Mouse (Mus musculus) Patski (cell line): ENCODE measurements around the gene Zcchc14. TPM values are rescaled to one million over a fixed set of nuclear protein-coding genes. Genes with fewer than 3 reads are reported as not detected.

Experiments used
- ATAC-seq: fragments of 100-300 bp; one replicate; pipeline ENCODE4 v1.8.0; 2021
- CTCF ChIA-PET: fragments of 350-600 bp; sonication (Branson Sonifier 250); formaldehyde crosslinking; loops from one replicate; lab custom pipeline; 2022; ENCODE audit warnings: inconsistent platforms; lab: Charles Lee
- POLR2A ChIA-PET: fragments of 350-600 bp; sonication (Branson Sonifier 250); formaldehyde crosslinking; loops from one replicate; lab custom pipeline; 2022; ENCODE audit warnings: antibody characterized with exemption, inconsistent platforms; lab: Charles Lee
- DNase-seq: peaks from one replicate; pipeline ENCODE4 v3.0.0-alpha.2; 2011; ENCODE audit warnings: low read depth, low spot score
- H3K27me3 ChIP-seq: fragments of 371-371 bp; one replicate; pipeline ENCODE4 v1.5.1; 2021
- CTCF ChIP-seq: fragments of 100-300 bp; IDR thresholded peaks from one replicate; pipeline ENCODE4 v1.5.1; 2021
- in situ Hi-C: fragments of 300-500 bp; cut with MboI; formaldehyde crosslinking; loops from 3 replicates; pipeline ENCODE4 v1.11.1; 2018; ENCODE audit warnings: low pct_unique_long_range_greater_than_20kb, mixed read lengths
- polyA plus RNA-seq: library from polyadenylated mRNA; unstranded; gene quantifications from one replicate; pipeline ENCODE4 v1.2.3, GENCODE M21; 2021

Zcchc14 gene
- polyA plus RNA-seq, 1 experiment from 2014 or later = 36.4 TPM

DNA sequence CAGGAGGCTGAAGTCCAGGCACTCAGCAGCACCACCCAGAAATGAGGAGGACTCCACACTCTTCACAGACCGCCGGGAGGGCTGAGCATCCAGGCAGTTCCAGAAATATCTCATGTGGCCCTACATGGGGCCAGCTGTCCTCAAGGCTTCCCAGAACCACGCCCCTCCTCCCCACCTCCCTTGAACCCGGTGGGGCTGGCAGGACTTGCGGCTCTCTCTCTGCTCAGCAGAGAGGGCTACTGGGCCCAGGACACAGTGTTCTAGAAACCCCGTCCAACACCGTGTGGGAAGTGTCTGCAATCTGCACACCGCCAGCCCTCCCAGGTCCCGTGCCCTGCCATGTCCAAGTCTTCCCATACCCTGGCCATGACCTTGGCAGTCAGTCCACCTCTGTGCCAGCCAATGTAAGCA lies 89.8 kb downstream of the Zcchc14 start:
- DNase-seq = no peak
- ChIA-PET CTCF (no interaction called here), POLR2A (no interaction called here)
- TF ChIP-seq CTCF = no peak
- H3K27me3 ChIP-seq = no peaks in the 10 kb centered on the region
- no peak for ATAC-seq
- in situ Hi-C loops = no loop called here

DNA sequence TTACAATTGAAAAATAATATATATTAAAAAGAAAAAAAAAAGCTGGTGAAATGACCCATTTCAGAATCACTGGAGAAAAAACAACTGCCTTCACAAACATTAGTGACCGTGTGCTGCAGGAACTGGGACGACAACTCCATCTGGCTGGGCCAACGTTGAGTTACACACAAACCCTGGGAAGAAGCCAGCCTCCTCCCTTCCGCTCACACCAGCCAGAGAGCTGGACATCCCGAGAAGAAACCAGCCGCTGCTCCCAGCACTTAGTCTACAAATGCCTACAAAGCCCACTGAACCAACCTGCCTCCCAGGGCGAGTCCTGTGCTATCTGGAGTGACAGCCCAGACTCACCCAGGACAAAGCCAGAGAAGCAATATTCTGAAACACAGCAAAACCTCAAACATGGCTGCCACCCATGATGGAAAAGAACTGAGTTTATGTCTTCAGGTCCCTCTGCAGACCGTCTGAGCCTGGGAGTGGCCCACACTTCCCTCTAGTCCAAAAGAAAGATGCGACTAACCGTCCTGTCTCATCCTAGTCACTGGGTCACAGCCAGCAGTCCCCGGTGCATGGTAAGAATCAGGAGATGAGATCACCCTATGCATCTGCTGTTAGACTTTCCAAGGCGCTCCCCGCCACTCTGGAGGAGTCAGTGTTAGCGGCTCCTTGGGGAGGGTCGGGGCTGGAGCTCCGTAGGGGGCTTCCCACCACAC lies 90.9 kb downstream of the Zcchc14 start:
- ChIA-PET CTCF (no interaction called here), POLR2A (no interaction called here)
- ATAC-seq (no peak), DNase-seq (no peak)
- no peak for TF ChIP-seq CTCF
- in situ Hi-C loops = no loop called here
- H3K27me3 ChIP-seq = no peaks in the 10 kb centered on the region

DNA sequence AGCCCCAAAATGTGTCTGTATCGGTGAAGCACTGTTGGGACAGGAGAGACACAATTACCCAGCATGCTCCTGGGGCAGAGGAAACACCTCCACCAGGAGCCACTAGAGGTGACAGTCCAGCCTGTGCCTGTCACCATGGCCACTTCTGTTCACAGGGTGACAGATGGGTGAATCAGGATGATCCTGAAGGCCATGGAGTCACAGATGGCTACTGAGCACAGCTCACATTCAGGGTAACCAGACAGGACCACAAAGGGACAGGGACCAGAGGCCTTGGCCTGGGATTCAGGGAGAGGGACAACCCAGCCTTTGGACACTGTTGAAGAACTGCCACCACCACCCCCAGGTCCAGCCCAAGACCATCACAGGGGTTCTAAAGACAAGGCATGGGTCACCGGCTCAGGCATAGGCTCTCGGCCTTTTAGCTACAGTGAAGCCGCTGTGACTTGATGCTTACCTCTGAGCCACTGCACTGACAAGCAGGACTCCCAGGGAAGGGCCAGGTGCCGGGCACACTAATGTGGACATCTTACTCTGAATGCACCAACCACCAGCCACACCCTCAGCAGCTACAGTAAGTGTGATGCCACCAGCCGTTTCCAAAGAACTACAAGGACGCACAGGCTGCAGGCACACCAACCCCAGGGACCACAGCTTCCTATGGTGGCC lies 92.1 kb downstream of the Zcchc14 start:
- in situ Hi-C loops = no loop called here
- ATAC-seq (no peak), DNase-seq (no peak)
- ChIA-PET POLR2A (no interaction called here), CTCF (interaction anchor here (1.2 kb wide), 2 partner anchors 11 to 13 kb away, joined by 3 to 5 read pairs; no protein-coding TSS in a partner anchor)
- no peaks in the 10 kb centered on the region for H3K27me3 ChIP-seq
- no peak for TF ChIP-seq CTCF

DNA sequence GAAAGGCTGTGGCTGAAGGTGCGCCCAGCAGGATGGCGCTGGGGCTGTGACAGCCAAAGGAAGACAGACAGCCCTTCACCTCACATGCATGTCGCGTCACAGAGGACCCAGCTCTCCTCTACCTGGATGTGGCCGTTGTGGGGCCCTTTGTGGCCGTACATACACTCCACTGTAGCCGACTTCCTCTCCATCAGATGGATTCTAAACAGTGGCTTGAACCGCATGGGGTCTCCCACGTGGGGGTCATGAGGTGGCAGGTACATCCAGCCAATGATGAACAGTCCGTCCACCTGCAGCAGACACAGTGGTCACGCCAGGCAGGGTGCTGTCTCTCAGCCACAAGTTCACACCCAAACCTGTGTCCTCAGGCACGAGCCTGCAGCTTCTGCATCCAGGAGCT lies 92.9 kb downstream of the Zcchc14 start:
- CTCF ChIA-PET = interaction anchor here (1.2 kb wide), 2 partner anchors 11 to 12 kb away, joined by 3 to 5 read pairs; no protein-coding TSS in a partner anchor
- TF ChIP-seq CTCF = no peak
- POLR2A ChIA-PET = no interaction called here
- ATAC-seq (no peak), DNase-seq (no peak)
- in situ Hi-C loops = no loop called here
- H3K27me3 ChIP-seq = no peaks in the 10 kb centered on the region

DNA sequence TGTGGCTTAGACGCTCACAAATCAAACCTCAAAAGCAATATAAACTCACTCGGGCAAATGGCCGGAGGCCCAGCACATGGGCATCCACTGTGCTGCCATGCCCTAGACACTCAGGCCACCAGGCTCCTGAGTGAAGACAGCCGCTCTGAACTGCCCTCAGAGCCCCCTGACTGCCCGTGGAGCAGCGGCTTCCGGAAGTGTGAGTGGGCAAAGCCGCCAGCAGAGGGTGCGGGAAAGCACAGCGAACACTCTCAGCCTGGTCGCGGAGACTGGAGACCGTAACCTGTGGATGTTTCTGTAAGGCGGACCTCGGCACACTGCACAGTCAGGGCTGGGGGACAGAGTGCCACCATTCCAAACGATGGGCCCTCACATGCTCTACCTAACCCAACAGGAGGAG lies 94.2 kb downstream of the Zcchc14 start:
- DNase-seq (no peak), ATAC-seq (no peak)
- ChIA-PET CTCF (no interaction called here), POLR2A (no interaction called here)
- TF ChIP-seq CTCF = no peak
- in situ Hi-C loops = no loop called here
- H3K27me3 ChIP-seq = no peaks in the 10 kb centered on the region

DNA sequence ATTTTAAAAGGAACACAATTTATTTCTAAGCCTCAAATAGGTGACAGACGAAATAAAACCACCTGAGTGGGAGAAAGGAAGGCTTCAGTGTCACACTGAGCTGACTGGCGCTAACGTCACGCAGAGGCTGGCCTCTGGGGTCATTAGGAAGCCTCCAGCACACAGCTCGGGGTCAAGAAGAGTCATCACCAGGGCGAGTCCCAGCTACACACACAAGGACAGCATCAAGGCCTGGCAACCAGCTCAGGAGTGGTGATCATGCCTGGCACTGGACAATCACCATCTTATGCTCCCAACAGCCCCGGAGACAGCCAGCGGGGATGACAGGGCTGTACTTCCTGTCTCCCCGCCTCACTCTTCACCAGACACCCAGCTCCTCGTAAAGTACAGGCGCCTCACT lies 95.0 kb downstream of the Zcchc14 start:
- DNase-seq = no peak
- CTCF ChIA-PET = no interaction called here
- POLR2A ChIA-PET = no interaction called here
- no peaks in the 10 kb centered on the region for H3K27me3 ChIP-seq
- no peak for ATAC-seq
- in situ Hi-C loops = no loop called here
- TF ChIP-seq CTCF = no peak

DNA sequence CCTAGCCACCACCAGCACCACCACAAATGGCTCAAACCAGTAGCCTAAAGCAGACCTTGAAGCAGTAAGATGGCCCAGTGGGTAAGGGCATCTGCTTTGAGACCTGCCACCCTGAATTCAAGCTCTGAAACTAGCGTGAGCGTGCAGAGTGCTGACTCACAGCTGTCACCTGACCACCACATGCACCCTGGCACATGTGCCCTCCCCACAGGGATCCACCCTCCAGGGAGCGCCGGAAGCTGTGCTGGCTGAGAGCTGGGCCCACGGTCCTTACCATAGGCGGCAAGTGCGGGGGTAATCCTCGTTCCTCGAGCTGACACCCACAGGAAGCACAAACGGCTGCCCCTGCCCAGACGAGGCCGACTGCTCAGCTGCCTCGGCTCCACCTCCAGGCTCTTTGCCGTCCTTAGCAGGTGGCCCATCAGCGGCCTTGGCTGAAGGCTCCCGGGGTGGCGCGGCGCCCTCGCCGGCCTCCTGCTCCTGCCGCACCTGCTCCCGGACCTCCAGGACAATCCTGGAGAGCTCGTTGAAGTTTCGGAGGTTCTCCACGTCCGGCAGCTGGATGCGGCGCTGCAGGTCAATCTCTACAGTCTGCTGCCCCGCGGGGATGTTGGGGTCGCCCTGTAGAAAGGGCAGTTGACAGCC lies 98.7 kb downstream of the Zcchc14 start:
- no peaks in the 10 kb centered on the region for H3K27me3 ChIP-seq
- ATAC-seq = no peak
- ChIA-PET CTCF (interaction anchor here (1.0 kb wide), 2 partner anchors 10 to 26 kb away, joined by 3 to 4 read pairs; partner anchors contain the start of gene 1700018B08Rik), POLR2A (interaction anchor here (0.6 kb wide), 1 partner anchor 49 kb away, joined by 4 read pairs; no protein-coding TSS in a partner anchor)
- TF ChIP-seq CTCF = no peak
- in situ Hi-C loops = no loop called here
- DNase-seq = no peak

DNA sequence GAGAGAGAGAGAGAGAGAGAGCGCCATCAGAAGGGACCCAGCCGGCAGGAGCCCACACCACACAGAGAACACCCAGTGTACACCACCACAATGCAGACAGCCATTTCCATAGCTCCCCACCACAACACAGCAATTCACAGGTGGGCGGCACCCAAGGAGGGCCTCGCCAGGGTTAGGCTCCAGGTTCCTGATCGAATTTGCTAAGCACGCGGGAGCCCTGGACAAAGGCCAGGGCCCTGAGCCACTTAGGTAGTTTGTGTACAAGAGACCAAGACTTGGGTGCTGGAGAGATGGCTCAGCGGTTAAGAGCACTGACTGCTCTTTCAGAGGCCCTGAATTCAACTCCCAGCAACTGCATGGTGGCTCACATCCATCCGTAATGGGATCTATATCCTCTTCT lies 100.2 kb downstream of the Zcchc14 start:
- no peaks in the 10 kb centered on the region for H3K27me3 ChIP-seq
- no peak for TF ChIP-seq CTCF
- DNase-seq (no peak), ATAC-seq (no peak)
- CTCF ChIA-PET = no interaction called here
- in situ Hi-C loops = no loop called here
- POLR2A ChIA-PET = no interaction called here

DNA sequence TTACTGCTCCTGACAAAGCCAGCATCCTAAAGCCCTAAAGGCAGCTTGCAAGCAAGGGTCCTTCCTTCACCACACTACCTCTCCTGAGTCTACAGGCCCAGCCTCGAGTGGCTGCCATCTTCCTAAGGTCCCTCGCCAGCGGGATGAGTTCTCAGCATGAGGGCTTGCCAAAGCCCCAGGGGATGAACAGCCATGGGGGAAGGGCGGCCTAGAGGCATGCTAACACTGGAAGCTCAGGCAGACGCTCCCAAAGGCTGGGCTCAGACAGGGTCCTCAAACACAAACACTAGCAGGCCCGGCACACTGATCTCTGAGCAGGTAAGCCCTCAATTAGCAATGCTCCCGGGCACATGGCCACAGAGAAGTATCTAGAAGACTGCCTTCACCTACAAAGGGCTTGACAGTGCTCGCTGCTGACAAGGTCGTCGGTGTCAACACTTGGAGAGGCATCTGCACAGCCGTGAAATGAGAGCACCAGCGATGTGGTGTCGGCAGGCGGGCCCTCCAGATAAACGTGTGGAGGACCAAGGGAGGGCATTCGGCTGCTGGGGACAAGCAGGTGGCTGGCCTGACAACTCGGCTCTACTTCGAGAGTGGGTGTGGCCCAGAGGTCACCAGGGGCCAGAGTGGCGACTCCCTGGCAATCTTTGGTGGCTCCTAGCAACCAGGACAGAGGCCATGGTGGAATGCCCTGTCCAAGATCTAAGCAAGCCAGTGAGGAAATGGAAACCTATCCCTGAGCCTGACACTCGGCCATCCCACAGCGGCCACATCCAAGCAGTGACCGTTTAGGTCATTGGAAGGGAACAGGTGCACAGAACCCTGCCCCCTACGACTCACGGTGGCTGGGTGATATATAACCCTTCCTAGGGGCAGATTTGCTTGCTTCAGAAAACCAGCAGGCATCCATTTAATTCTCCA lies 101.4 kb downstream of the Zcchc14 start:
- DNase-seq (no peak), ATAC-seq (no peak)
- POLR2A ChIA-PET = interaction anchor here (1.5 kb wide), 1 partner anchor 39 kb away, joined by 6 read pairs; the partner anchor contains the start of gene Map1lc3b
- CTCF ChIA-PET = interaction anchor here (4.1 kb wide), 1 partner anchor 28 kb away, joined by 27 read pairs; the partner anchor contains the start of gene Fbxo31
- in situ Hi-C loops = no loop called here
- TF ChIP-seq CTCF = no peak
- H3K27me3 ChIP-seq = no peaks in the 10 kb centered on the region

DNA sequence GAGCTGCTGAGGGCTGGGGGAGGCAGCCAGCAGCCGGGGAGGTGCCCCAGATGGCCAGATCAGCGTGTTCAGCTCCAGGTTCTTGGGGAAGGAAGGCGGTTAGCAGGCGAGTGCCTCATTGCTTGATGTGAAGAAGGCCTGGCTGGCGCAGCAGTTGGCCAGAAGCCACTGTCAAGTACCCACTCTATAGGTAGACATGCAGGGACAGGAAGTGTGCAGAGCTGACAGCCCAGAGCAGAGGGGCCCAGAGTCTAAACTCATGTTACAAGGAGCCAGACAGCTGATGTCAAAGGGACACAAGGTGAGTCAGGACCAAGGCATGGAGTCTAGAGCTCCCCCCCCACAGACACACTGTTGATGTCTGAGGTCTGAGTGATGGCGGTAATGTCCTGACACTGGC lies 102.6 kb downstream of the Zcchc14 start:
- in situ Hi-C loops = no loop called here
- no peak for DNase-seq
- no peak for ATAC-seq
- H3K27me3 ChIP-seq = peaks cover under 1% of the 10 kb centered on the region
- POLR2A ChIA-PET = interaction anchor here (1.5 kb wide), 1 partner anchor 40 kb away, joined by 6 read pairs; the partner anchor contains the start of gene Map1lc3b
- CTCF ChIA-PET = interaction anchor here (4.1 kb wide), 1 partner anchor 29 kb away, joined by 27 read pairs; the partner anchor contains the start of gene Fbxo31
- TF ChIP-seq CTCF = no peak

Other genes with a start within 250 kb of the Zcchc14 start
- gene 1700018B08Rik, start 108.6 kb downstream of the Zcchc14 start, polyA plus RNA-seq = not detected
- 19.9 TPM for gene Fbxo31, start 74.1 kb downstream of the Zcchc14 start, polyA plus RNA-seq
- gene Map1lc3b, start 62.5 kb downstream of the Zcchc14 start, polyA plus RNA-seq = 196 TPM
- 0.04 TPM for gene Jph3, start 76.7 kb upstream of the Zcchc14 start, polyA plus RNA-seq
- 39.5 TPM for gene Klhdc4, start 176.7 kb upstream of the Zcchc14 start, polyA plus RNA-seq